Mouse (Mus musculus) thymus, postnatal 4 days (tissue): ENCODE data around the gene Ago3.

Experiments used
- DNase-seq: peaks from one replicate; pipeline ENCODE4 v3.0.0; 2021

The Ago3 gene

GRCm38 (mm10) chr4:126415707-126416106 is 13.6 kb downstream of the Ago3 start:
- no peak for DNase-seq

- DNase-seq, result no peak
Observed at GRCm38 (mm10) chr4:126412526-126412925, 16.8 kb downstream of the Ago3 start.

- no peak for DNase-seq
Observed at GRCm38 (mm10) chr4:126371497-126371896, 57.9 kb downstream of the Ago3 start.

- DNase-seq, result no peak
Observed at GRCm38 (mm10) chr4:126360069-126360468, 69.3 kb downstream of the Ago3 start.

GRCm38 (mm10) chr4:126343451-126343850 is 85.9 kb downstream of the Ago3 start:
- no peak for DNase-seq

- no peak for DNase-seq
Observed at GRCm38 (mm10) chr4:126339461-126339860, 89.9 kb downstream of the Ago3 start.

GRCm38 (mm10) chr4:126332358-126332757 is 97.0 kb downstream of the Ago3 start:
- DNase-seq, result peak; percentile 69

- no peak for DNase-seq
Observed at GRCm38 (mm10) chr4:126331751-126332150, 97.6 kb downstream of the Ago3 start.

GRCm38 (mm10) chr4:126330295-126330694 is 99.1 kb downstream of the Ago3 start:
- no peak for DNase-seq

GRCm38 (mm10) chr4:126326036-126326435 is 103.3 kb downstream of the Ago3 start:
- DNase-seq, result no peak

- peak; percentile 28 for DNase-seq
Observed at GRCm38 (mm10) chr4:126325281-126325861, 104.0 kb downstream of the Ago3 start, which contains the start of gene Tekt2. Tekt2 (minus strand) TSS chr4:126325688.

- no peak for DNase-seq
Observed at GRCm38 (mm10) chr4:126324861-126325260, 104.5 kb downstream of the Ago3 start.

GRCm38 (mm10) chr4:126322646-126323045 is 106.7 kb downstream of the Ago3 start:
- no peak for DNase-seq

GRCm38 (mm10) chr4:126321854-126322511 is 107.4 kb downstream of the Ago3 start:
- peak; percentile 40 for DNase-seq

- DNase-seq, result peak; percentile 100
Observed at GRCm38 (mm10) chr4:126321111-126321853, 108.1 kb downstream of the Ago3 start, which contains the start of gene Adprhl2. Adprhl2 (minus strand) TSS chr4:126321703.

GRCm38 (mm10) chr4:126319806-126320205 is 109.5 kb downstream of the Ago3 start:
- DNase-seq, result no peak

- DNase-seq, result no peak
Observed at GRCm38 (mm10) chr4:126316443-126317040, 112.8 kb downstream of the Ago3 start.

- no peak for DNase-seq
Observed at GRCm38 (mm10) chr4:126315931-126316330, 113.4 kb downstream of the Ago3 start.

- DNase-seq, result no peak
Observed at GRCm38 (mm10) chr4:126314393-126314792, 115.0 kb downstream of the Ago3 start.

- DNase-seq, result no peak
Observed at GRCm38 (mm10) chr4:126313202-126313601, 116.2 kb downstream of the Ago3 start.

- DNase-seq, result no peak
Observed at GRCm38 (mm10) chr4:126311566-126312200, 117.7 kb downstream of the Ago3 start.

- no peak for DNase-seq
Observed at GRCm38 (mm10) chr4:126310344-126310743, 119.0 kb downstream of the Ago3 start.

- peak; percentile 93 for DNase-seq
Observed at GRCm38 (mm10) chr4:126309922-126310309, 119.4 kb downstream of the Ago3 start.
